Mouse (Mus musculus) neural tube, embryonic 12.5 days (tissue): Measurements from ENCODE around the gene Lrrc34. TPM values are rescaled to one million over a fixed set of nuclear protein-coding genes. Genes with fewer than 3 reads are reported as not detected.
A peak's percentile ranks its signal among the peaks of the same experiment; 100 is the strongest.

Experiments used
- ATAC-seq: fragments of 200-750 bp; cut with Nextera tagmentation; 2 replicates; pipeline ENCODE4 v1.8.0; 2017; ENCODE audit warnings: low read depth, mild to moderate bottlenecking, moderate TSS enrichment, moderate library complexity; ENCODE audit not compliant: low FRiP score
- H3K27ac ChIP-seq: fragments of 300-500 bp; sonication (generic); 2 replicates; pipeline ENCODE4 v1.5.1; 2016
- H3K27me3 ChIP-seq: fragments of 300-500 bp; sonication (generic); replicated peaks from 2 replicates; pipeline ENCODE4 v1.6.1; 2016; ENCODE audit warnings: mild to moderate bottlenecking
- H3K36me3 ChIP-seq: fragments of 300-500 bp; sonication (generic); 2 replicates; pipeline ENCODE4 v1.6.1; 2016; ENCODE audit warnings: mild to moderate bottlenecking
- H3K4me1 ChIP-seq: fragments of 300-500 bp; sonication (generic); 2 replicates; pipeline ENCODE4 v1.6.1; 2016
- H3K4me2 ChIP-seq: fragments of 300-500 bp; sonication (generic); replicated peaks from 2 replicates; pipeline ENCODE4 v1.6.1; 2016; ENCODE audit warnings: mild to moderate bottlenecking
- H3K4me3 ChIP-seq: fragments of 300-500 bp; sonication (generic); 2 replicates; pipeline ENCODE4 v1.5.1; 2016
- H3K9ac ChIP-seq: fragments of 300-500 bp; sonication (generic); 2 replicates; pipeline ENCODE4 v1.6.1; 2016; ENCODE audit warnings: mild to moderate bottlenecking
- H3K9me3 ChIP-seq: fragments of 300-500 bp; sonication (generic); 2 replicates; pipeline ENCODE4 v1.6.1; 2016; ENCODE audit warnings: mild to moderate bottlenecking
- WGBS: fragments of 180-500 bp; shearing (Covaris S2); methylation state at CpG from one replicate; pipeline ENCODE4 v1.1.7; 2016; 5-methylcytosine and 5-hydroxymethylcytosine counted together
- polyA plus RNA-seq: library from polyadenylated mRNA; unstranded; fragments of >200 nt; fragmentation: Nextera tagmentation; extraction: Ambion mirVana; gene quantifications from 2 replicates; pipeline ENCODE4 v1.2.1, GENCODE M21; 2016

Gene Lrrc34
- 0.92 and 1.6 TPM in 2 replicates for polyA plus RNA-seq

GRCm38 (mm10) chr3:30647440-30648090, at the start of gene Lrrc34:
TSS of gene Lrrc34 (minus strand) at chr3:30647869.
- ATAC-seq: peak; percentile 93
- Histone ChIP-seq H3K36me3 (no peaks in the 10 kb centered on the region), H3K4me3 (peak within 1 kb of the TSS; percentile 32), H3K9ac (peak within 1 kb of the TSS; percentile 57; the same call in 1 of the 2 replicates), H3K27ac (no peak within 1 kb of the TSS), H3K4me2 (peak within 1 kb of the TSS; percentile 73), H3K9me3 (no peaks in the 10 kb centered on the region), H3K4me1 (peaks cover 14% of the 10 kb centered on the region; the same call in 1 of the 2 replicates), H3K27me3 (peaks cover 26% of the 10 kb centered on the region)
- WGBS: 2% methylated on average over 25 of the region's 25 CpGs

- no peaks in the 10 kb centered on the region for H3K4me1 ChIP-seq
- no peaks in the 10 kb centered on the region for H3K27me3 ChIP-seq
- no peak overlapping the region for H3K9ac ChIP-seq
- no peak overlapping the region for H3K27ac ChIP-seq
- H3K36me3 ChIP-seq: no peaks in the 10 kb centered on the region
- 0 out of 2 replicates have a peak, but pooled peaks have one; percentile 17 for ATAC-seq
- WGBS: 19% methylated on average over 2 of the region's 2 CpGs
- H3K4me3 ChIP-seq: no peak overlapping the region
- no peak overlapping the region for H3K4me2 ChIP-seq
- no peaks in the 10 kb centered on the region for H3K9me3 ChIP-seq
Observed at GRCm38 (mm10) chr3:30696346-30696745, 48.7 kb upstream of the Lrrc34 start.

- no peak for ATAC-seq
- WGBS: 96% methylated on average over 2 of the region's 2 CpGs
- H3K9ac ChIP-seq: no peak overlapping the region
- H3K4me2 ChIP-seq: no peak overlapping the region
- no peaks in the 10 kb centered on the region for H3K36me3 ChIP-seq
- H3K27me3 ChIP-seq: no peaks in the 10 kb centered on the region
- H3K4me3 ChIP-seq: no peak overlapping the region
- H3K4me1 ChIP-seq: no peaks in the 10 kb centered on the region
- H3K27ac ChIP-seq: no peak overlapping the region
- no peaks in the 10 kb centered on the region for H3K9me3 ChIP-seq
Observed at GRCm38 (mm10) chr3:30695661-30696060, 48.0 kb upstream of the Lrrc34 start.

GRCm38 (mm10) chr3:30690976-30691375, 43.3 kb upstream of the Lrrc34 start:
- no peaks in the 10 kb centered on the region for H3K36me3 ChIP-seq
- 77% methylated on average over 7 of the region's 7 CpGs for WGBS

GRCm38 (mm10) chr3:30687216-30687615, 39.5 kb upstream of the Lrrc34 start:
- Histone ChIP-seq H3K4me2 (no peak overlapping the region), H3K27me3 (no peaks in the 10 kb centered on the region), H3K27ac (no peak overlapping the region), H3K4me3 (no peak overlapping the region), H3K36me3 (no peaks in the 10 kb centered on the region), H3K9ac (no peak overlapping the region), H3K4me1 (no peaks in the 10 kb centered on the region), H3K9me3 (no peaks in the 10 kb centered on the region)
- WGBS: 77% methylated on average over 3 of the region's 3 CpGs
- no peak for ATAC-seq

More at GRCm38 (mm10) chr3:30690976-30691375, 43.3 kb upstream of the Lrrc34 start:
- H3K4me3 ChIP-seq: no peak overlapping the region
- ATAC-seq: no peak
- no peak overlapping the region for H3K4me2 ChIP-seq
- H3K27me3 ChIP-seq: no peaks in the 10 kb centered on the region
- no peak overlapping the region for H3K9ac ChIP-seq
- no peaks in the 10 kb centered on the region for H3K4me1 ChIP-seq
- H3K27ac ChIP-seq: no peak overlapping the region
- no peaks in the 10 kb centered on the region for H3K9me3 ChIP-seq

- ATAC-seq: no peak
- H3K4me3 ChIP-seq: no peak overlapping the region
Observed at GRCm38 (mm10) chr3:30683190-30683589, 35.5 kb upstream of the Lrrc34 start.

GRCm38 (mm10) chr3:30658486-30658885, 10.8 kb upstream of the Lrrc34 start:
- ATAC-seq: no peak

More at GRCm38 (mm10) chr3:30683190-30683589, 35.5 kb upstream of the Lrrc34 start:
- no peak overlapping the region for H3K27ac ChIP-seq
- H3K27me3 ChIP-seq: no peaks in the 10 kb centered on the region
- no peaks in the 10 kb centered on the region for H3K4me1 ChIP-seq
- no peak overlapping the region for H3K4me2 ChIP-seq
- H3K9ac ChIP-seq: no peak overlapping the region
- no peaks in the 10 kb centered on the region for H3K36me3 ChIP-seq
- 85% methylated on average over 6 of the region's 6 CpGs for WGBS
- H3K9me3 ChIP-seq: no peaks in the 10 kb centered on the region

GRCm38 (mm10) chr3:30655937-30656336, 8.3 kb upstream of the Lrrc34 start:
- no peak for ATAC-seq
- 93% methylated on average over 5 of the region's 5 CpGs for WGBS
- no peaks in the 10 kb centered on the region for H3K36me3 ChIP-seq

More at GRCm38 (mm10) chr3:30658486-30658885, 10.8 kb upstream of the Lrrc34 start:
- Histone ChIP-seq H3K9ac (no peak overlapping the region), H3K9me3 (no peaks in the 10 kb centered on the region), H3K27ac (no peak overlapping the region), H3K4me2 (no peak overlapping the region), H3K4me3 (no peak overlapping the region), H3K36me3 (no peaks in the 10 kb centered on the region), H3K4me1 (no peaks in the 10 kb centered on the region), H3K27me3 (no peaks in the 10 kb centered on the region)
- 84% methylated on average over 9 of the region's 9 CpGs for WGBS

GRCm38 (mm10) chr3:30650062-30650841, 2.6 kb upstream of the Lrrc34 start:
- Histone ChIP-seq H3K27me3 (peaks cover 26% of the 10 kb centered on the region), H3K4me2 (peak overlapping the region; percentile 78), H3K9ac (0 out of 2 replicates have a peak overlapping the region, but pooled peaks have one; percentile 42), H3K4me1 (peaks cover 14% of the 10 kb centered on the region; the same call in 1 of the 2 replicates), H3K4me3 (peak overlapping the region; percentile 37), H3K9me3 (no peaks in the 10 kb centered on the region), H3K27ac (no peak overlapping the region), H3K36me3 (no peaks in the 10 kb centered on the region)
- peak; percentile 60 for ATAC-seq
- under 1% methylated on average over 41 of the region's 41 CpGs for WGBS

More at GRCm38 (mm10) chr3:30655937-30656336, 8.3 kb upstream of the Lrrc34 start:
- no peak overlapping the region for H3K4me2 ChIP-seq
- H3K4me3 ChIP-seq: no peak overlapping the region
- no peaks in the 10 kb centered on the region for H3K9me3 ChIP-seq
- H3K4me1 ChIP-seq: no peaks in the 10 kb centered on the region
- H3K9ac ChIP-seq: no peak overlapping the region
- H3K27me3 ChIP-seq: peaks cover 2% of the 10 kb centered on the region; the same call in 1 of the 2 replicates
- H3K27ac ChIP-seq: no peak overlapping the region

GRCm38 (mm10) chr3:30648466-30648865, 797 bp upstream of the Lrrc34 start:
- Histone ChIP-seq H3K27ac (no peak overlapping the region), H3K36me3 (no peaks in the 10 kb centered on the region), H3K4me1 (peaks cover 14% of the 10 kb centered on the region; the same call in 1 of the 2 replicates), H3K4me3 (no peak overlapping the region), H3K27me3 (peaks cover 26% of the 10 kb centered on the region), H3K9ac (no peak overlapping the region), H3K4me2 (no peak overlapping the region), H3K9me3 (no peaks in the 10 kb centered on the region)
- no peak for ATAC-seq
- WGBS: 91% methylated on average over 2 of the region's 2 CpGs

GRCm38 (mm10) chr3:30646761-30647160, 908 bp downstream of the Lrrc34 start:
- Histone ChIP-seq H3K36me3 (no peaks in the 10 kb centered on the region), H3K27ac (no peak overlapping the region), H3K9ac (no peak overlapping the region), H3K9me3 (no peaks in the 10 kb centered on the region), H3K27me3 (peaks cover 26% of the 10 kb centered on the region), H3K4me2 (no peak overlapping the region), H3K4me3 (no peak overlapping the region), H3K4me1 (peaks cover 14% of the 10 kb centered on the region; the same call in 1 of the 2 replicates)
- ATAC-seq: no peak
- WGBS: 48% methylated on average over 8 of the region's 8 CpGs

- no peak within 1 kb of the TSS for H3K9ac ChIP-seq
- 82% methylated on average over 2 of the region's 2 CpGs for WGBS
Observed at GRCm38 (mm10) chr3:30644207-30644606, 3.5 kb downstream of the Lrrc34 start, which contains the start of gene Lrriq4. TSS of gene Lrriq4 (plus strand) at chr3:30644507.

More at GRCm38 (mm10) chr3:30644207-30644606, 3.5 kb downstream of the Lrrc34 start, which contains the start of gene Lrriq4:
- Histone ChIP-seq H3K27me3 (peaks cover 8% of the 10 kb centered on the region; the same call in 1 of the 2 replicates), H3K9me3 (no peaks in the 10 kb centered on the region), H3K4me1 (peaks cover 6% of the 10 kb centered on the region; the same call in 1 of the 2 replicates), H3K4me3 (no peak within 1 kb of the TSS), H3K27ac (no peak within 1 kb of the TSS), H3K36me3 (no peaks in the 10 kb centered on the region), H3K4me2 (no peak within 1 kb of the TSS)
- ATAC-seq: no peak
